Mouse (Mus musculus) lung, adult 2 months (tissue): ENCODE results near the gene Gm20388. TPM values are rescaled to one million over a fixed set of nuclear protein-coding genes. Genes with fewer than 3 reads are reported as not detected.
A peak's percentile ranks its signal among the peaks of the same experiment; 100 is the strongest.

ENCODE experiments used
- DNase-seq: peaks from one replicate; pipeline ENCODE4 v3.0.0; 2022
- H3K4me1 ChIP-seq: fragments of 200-500 bp; 2 replicates; pipeline ENCODE4 v1.6.1; 2011; ENCODE audit warnings: low read length; ENCODE audit not compliant: control insufficient read depth, insufficient read depth
- H3K4me3 ChIP-seq: fragments of 200-500 bp; replicated peaks from 2 replicates; pipeline ENCODE3; 2011; ENCODE audit warnings: low read depth, mild to moderate bottlenecking, control low read depth, low read length; ENCODE audit errors: extremely low read depth
- CTCF ChIP-seq: fragments of 200-500 bp; IDR thresholded peaks from 2 replicates; pipeline ENCODE4 v1.5.1; 2011; ENCODE audit warnings: mild to moderate bottlenecking, low read length, control low read depth; ENCODE audit not compliant: insufficient read depth
- POLR2A ChIP-seq: fragments of 200-500 bp; IDR thresholded peaks from 2 replicates; pipeline ENCODE4 v1.6.1; 2011; ENCODE audit warnings: low read depth, mild to moderate bottlenecking, control low read depth, low read length, borderline replicate concordance; ENCODE audit errors: extremely low read depth
- WGBS: fragments of 180-500 bp; shearing (Covaris S2); methylation state at CpG from one replicate; pipeline ENCODE4 v1.1.7; 2018; 5-methylcytosine and 5-hydroxymethylcytosine counted together
- polyA plus RNA-seq: library from polyadenylated mRNA; depleted of rRNA; stranded (reverse); fragments of >200 nt; gene quantifications from 2 replicates; pipeline ENCODE4 v1.2.3, GENCODE M21; 2012

Gm20388 gene
- polyA plus RNA-seq, 1 experiment = 67.8 TPM

DNA sequence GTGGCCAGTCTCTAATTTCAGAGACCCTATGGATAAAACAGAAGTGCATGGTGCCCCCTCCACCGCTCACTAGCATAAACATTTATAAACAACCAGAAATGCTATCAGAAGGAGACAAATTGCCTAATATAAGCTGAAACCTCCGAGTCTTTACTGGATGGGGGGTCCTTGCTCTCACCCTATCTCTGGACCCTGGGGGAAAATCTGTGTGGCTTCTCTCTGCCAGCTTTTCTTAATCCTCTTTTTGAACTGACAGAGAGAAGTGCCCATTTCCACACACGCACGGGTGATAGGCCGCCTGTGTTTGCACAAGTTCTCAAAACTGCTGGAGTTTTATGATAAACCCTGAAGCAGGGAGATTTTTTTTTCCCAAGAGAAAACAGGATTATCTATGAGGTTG lies 3744.1 kb downstream of the Gm20388 start:
- 39% methylated on average over 5 of the region's 5 CpGs for WGBS
- Histone ChIP-seq H3K4me1 (peaks cover 6% of the 10 kb centered on the region; the same call in 1 of the 2 replicates), H3K4me3 (no peak overlapping the region)
- no peak for TF ChIP-seq POLR2A
- TF ChIP-seq CTCF = no peak
- DNase-seq = no peak

DNA sequence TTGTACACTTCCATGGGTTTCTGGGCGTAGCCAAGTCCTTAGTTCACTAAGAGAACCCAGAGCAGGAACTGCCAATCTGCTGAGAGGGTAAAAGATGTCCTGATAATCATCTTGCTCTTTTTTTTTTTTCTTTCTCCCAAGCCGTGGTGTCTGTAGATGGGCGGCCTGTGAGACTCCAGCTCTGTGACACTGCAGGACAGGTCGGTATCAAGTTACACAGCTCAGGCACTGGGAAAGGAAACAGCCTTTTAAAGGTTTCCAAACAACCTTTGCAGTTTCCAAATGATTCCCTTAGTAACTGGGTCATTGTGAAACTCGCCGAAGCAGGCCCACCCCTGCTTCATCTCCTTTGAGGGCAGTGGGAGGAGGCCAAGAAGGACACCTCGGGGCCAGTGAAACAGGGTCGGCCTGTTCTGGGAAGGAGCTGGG lies 3744.7 kb downstream of the Gm20388 start:
- H3K4me3 ChIP-seq = no peak overlapping the region
- DNase-seq = peak; percentile 16
- TF ChIP-seq CTCF = no peak
- no peak for TF ChIP-seq POLR2A
- WGBS = 35% methylated on average over 8 of the region's 8 CpGs
- peaks cover 6% of the 10 kb centered on the region; the same call in 1 of the 2 replicates for H3K4me1 ChIP-seq

DNA sequence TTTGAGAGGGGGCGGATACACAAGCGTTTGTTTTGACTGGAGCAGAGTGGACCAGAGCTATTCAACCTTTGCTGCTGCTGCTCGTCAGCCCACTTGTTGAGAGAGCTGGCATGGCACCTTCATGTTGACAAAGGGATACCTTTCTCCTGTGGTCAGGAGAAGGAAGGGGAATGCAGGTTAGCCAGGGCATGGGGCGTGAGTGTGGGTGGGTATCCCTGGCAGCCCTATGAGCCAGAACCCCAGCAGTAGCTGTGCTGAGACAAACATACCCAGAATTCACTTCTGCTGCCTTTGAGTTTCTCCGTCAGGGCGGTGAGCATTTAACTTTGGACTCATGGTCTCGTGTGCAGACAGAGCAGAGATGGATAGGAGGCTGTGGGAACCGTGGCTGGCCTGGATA lies 3747.2 kb downstream of the Gm20388 start:
- TF ChIP-seq POLR2A (no peak), CTCF (no peak)
- H3K4me1 ChIP-seq = peaks cover 6% of the 10 kb centered on the region; the same call in 1 of the 2 replicates
- 81% methylated on average over 8 of the region's 8 CpGs for WGBS
- no peak for DNase-seq
- H3K4me3 ChIP-seq = no peak overlapping the region

DNA sequence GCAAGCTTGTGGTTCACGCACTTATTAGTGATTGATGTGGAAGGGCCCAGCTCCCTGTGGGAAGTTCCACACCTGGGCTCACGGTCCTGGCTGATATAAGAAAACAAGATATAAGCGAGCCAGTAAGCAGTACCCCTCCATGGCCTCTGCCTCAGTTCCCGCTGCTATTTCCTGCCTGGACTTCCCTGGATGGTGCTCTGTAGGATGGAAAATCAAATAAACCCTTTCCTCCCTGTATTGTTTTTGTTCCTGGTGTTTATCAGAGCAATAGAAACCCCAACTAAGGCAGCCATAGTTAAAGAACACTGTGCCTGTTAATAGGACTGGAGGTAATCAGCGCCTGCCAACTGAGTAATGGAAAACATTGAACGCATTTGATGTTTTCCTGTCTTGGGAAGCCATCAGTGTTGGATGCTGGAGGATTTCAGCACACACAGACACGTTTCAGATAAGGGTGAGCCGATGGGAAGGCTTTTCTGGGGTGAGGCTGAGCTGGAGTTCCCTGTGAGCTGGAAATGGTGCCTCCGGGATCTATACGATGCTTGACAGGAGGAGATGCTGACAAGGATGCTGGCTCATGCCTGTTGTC lies 3748.9 kb downstream of the Gm20388 start:
- peaks cover 4% of the 10 kb centered on the region; the same call in 1 of the 2 replicates for H3K4me1 ChIP-seq
- no peak for TF ChIP-seq CTCF
- no peak overlapping the region for H3K4me3 ChIP-seq
- 70% methylated on average over 10 of the region's 10 CpGs for WGBS
- no peak for DNase-seq

DNA sequence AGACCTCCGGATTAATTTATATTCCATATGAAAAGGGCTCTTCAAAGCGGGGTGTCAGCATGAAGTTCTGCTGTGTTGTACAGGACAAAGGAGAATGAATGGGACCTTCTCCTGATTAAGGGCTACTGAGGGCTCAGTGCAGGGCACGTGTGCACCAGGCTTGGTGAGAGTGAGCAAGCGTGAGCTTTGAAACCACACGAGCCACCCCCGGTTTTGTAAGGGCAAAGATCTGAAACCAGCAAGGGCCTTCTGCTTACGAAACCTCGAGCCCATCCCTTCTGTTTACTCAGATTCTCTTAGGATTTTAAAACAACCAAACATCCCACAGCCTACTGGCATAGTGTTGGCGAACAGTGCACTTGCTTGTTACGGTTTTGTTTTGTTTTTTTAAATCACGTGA lies 3750.9 kb downstream of the Gm20388 start:
- 79% methylated on average over 11 of the region's 11 CpGs for WGBS
- Histone ChIP-seq H3K4me3 (no peak overlapping the region), H3K4me1 (no peaks in the 10 kb centered on the region)
- DNase-seq = no peak
- TF ChIP-seq CTCF (no peak), POLR2A (no peak)

DNA sequence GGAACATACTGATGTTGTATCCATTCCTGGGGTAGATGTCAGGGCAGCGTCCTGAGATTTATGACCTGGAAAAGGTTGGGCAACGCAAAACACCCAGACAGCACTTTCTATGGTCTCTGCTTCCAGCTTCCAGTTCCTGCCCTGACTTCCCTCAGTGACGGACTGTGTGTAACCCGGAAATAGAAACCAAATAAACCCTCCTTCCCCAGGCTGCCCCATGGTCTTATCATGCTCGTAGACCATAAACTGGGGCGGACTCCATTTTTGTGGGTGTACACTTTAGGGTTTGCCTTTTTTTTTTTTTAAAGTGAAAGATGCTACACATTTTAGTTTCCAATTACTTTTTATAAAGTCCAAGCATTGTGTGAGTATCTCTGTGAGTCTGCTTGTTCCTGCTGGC lies 3754.9 kb downstream of the Gm20388 start:
- TF ChIP-seq CTCF = no peak
- no peak for TF ChIP-seq POLR2A
- WGBS = 58% methylated on average over 6 of the region's 6 CpGs
- Histone ChIP-seq H3K4me3 (no peak overlapping the region), H3K4me1 (no peaks in the 10 kb centered on the region)
- DNase-seq = no peak

DNA sequence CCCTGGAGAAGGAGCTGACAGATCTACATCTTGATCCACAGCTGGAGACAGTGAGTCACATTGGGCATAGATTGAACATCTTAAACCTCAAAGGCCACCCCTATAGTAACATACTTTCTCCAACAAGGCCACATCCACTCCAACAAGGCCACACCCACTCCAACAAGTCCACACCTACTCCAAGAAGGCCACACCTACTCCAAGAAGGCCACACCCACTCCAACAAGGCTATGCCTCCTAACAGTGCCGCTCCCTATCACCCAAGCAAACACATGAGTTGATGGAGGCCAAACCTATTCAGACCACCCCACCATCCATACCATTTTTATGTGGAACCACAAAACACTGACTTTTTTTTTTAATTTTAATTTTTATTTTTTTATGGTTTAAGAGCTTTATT lies 3756.2 kb downstream of the Gm20388 start:
- no peaks in the 10 kb centered on the region for H3K4me1 ChIP-seq
- TF ChIP-seq POLR2A (no peak), CTCF (no peak)
- DNase-seq = no peak
- WGBS = 89% methylated on average over 1 of the region's 1 CpGs
- H3K4me3 ChIP-seq = no peak overlapping the region

DNA sequence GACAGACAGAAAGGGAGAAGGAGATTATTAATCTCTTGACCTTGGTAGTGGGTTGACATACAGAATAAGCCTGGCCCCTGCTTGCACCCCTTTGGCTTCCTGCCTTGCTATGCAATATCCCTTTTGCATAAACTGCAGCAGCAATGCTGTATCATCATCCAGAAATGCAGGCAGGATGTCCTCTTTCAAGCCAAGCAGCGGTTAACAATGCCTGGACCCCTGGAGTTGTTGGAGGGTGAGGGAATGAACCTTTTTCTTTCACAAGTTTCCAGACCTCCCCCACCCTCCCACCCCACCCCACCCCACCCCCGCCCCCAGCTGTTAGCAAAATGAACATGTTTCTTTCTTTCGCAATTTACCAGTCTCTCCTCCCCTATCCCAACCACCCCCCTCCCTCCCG lies 3758.0 kb downstream of the Gm20388 start:
- TF ChIP-seq POLR2A (no peak), CTCF (no peak)
- Histone ChIP-seq H3K4me1 (no peaks in the 10 kb centered on the region), H3K4me3 (no peak overlapping the region)
- 28% methylated on average over 4 of the region's 4 CpGs for WGBS
- no peak for DNase-seq

DNA sequence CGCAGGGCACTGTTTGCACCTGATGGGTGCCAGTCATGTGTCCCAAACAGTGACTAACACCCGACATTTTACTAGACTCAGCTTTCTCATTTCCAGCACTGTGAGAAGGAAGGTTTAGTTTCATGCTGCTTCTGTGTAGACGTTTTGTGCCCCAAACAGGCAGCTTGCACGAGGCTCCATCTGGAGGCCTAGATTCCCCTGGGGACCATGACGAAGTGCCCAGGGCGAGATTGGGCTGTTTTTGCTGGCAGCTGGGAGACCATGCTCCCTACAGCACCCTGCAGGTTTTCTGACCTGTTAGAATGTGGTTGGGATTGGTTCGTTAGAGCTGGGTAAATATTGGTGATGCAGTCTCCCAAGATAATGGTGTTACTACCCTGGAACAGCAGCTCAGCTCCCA lies 3760.1 kb downstream of the Gm20388 start:
- no peak for DNase-seq
- no peak overlapping the region for H3K4me3 ChIP-seq
- H3K4me1 ChIP-seq = no peaks in the 10 kb centered on the region
- no peak for TF ChIP-seq CTCF
- TF ChIP-seq POLR2A = no peak
- 63% methylated on average over 7 of the region's 7 CpGs for WGBS

DNA sequence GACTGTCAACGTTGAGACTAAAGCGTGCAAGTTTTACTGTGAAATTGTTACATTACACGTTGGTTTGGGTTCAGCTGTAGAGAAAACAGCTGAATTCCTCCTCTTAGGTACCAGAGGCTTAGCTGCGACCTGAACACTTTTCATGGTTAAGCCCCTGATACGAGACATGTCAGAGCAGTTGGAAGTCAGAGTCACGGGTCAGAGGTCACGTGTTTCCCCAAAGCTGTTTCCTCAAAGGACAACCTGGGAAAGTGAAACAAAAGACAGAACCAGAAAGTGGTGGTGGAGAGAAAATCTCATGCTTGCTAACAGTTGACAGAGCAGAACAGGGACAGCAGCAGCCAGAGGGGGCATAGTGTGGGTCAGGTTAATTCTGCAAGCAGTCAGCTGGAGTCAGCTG lies 3760.8 kb downstream of the Gm20388 start:
- WGBS = 78% methylated on average over 7 of the region's 7 CpGs
- H3K4me3 ChIP-seq = no peak overlapping the region
- H3K4me1 ChIP-seq = no peaks in the 10 kb centered on the region
- no peak for TF ChIP-seq CTCF
- no peak for TF ChIP-seq POLR2A
- no peak for DNase-seq

DNA sequence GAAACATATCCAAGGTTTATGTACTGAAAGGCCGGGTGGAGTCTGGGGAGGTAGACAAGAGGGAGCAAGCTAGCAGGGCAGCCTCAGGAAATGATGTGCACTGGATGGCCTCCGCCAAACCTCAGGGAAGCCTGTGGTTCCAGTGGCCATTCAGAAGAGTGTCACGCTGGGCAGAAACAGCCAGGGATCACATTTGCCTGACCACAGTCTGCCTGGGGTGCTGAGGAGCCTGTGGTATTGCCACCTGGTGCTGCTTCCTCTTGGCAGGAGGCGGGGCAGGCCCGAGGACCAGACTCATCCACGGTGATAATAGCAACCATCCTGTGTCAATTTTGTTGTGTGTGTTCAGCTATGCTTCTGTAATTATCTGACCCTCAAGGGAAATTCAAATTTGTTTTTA lies 3762.0 kb downstream of the Gm20388 start:
- Histone ChIP-seq H3K4me3 (no peak overlapping the region), H3K4me1 (no peaks in the 10 kb centered on the region)
- TF ChIP-seq POLR2A (no peak), CTCF (no peak)
- 69% methylated on average over 6 of the region's 6 CpGs for WGBS
- DNase-seq = no peak
